Comparison of ENCODE assay signal across 22 mouse cellular contexts in genomic region chr2:27584546-27584945, GRCm38 (mm10).
DNase-seq lines count a peak whose midpoint lies in the region; ATAC-seq and TF ChIP-seq lines count a peak whose summit lies in the region.
"Had no signal": no experiment of that assay in that cellular context is flagged by ENCODE, and none has a peak within 500 bp of the region (broad histone marks: within the 10 kb centered on the region; RNA-seq: fewer than 3 reads in every experiment).

No protein-coding gene starts in this region.

- H3K36me3 ChIP-seq in intestine, postnatal 0 days (ENCODE audit: control insufficient read depth, insufficient read depth): no peaks in the 10 kb centered on the region
- no peaks in the 10 kb centered on the region for H3K36me3 ChIP-seq in intestine, embryonic 16.5 days (ENCODE audit: control insufficient read depth, insufficient read depth, low read length)
- H3K36me3 ChIP-seq in liver, embryonic 14.5 days (replicated peaks; ENCODE audit: control insufficient read depth, insufficient read depth, low read depth): no peaks in the 10 kb centered on the region
- no peaks in the 10 kb centered on the region for H3K36me3 ChIP-seq in liver, embryonic 12.5 days
- H3K36me3 ChIP-seq in E14TG2a.4 (ENCODE audit: insufficient read depth, low read length): no peaks in the 10 kb centered on the region
- H3K36me3 ChIP-seq: embryonic facial prominence, embryonic 10.5 days; heart, embryonic 13.5 days; hindbrain, embryonic 15.5 days had no signal

- WGBS in intestine, postnatal 0 days: 93% methylated on average over 13 of the region's 13 CpGs
- 92% methylated on average over 13 of the region's 13 CpGs for WGBS in intestine, embryonic 16.5 days
- 85% methylated on average over 13 of the region's 13 CpGs for WGBS in liver, embryonic 14.5 days (ENCODE audit: insufficient replicate concordance)
- WGBS in liver, embryonic 12.5 days (ENCODE audit: insufficient replicate concordance): 89% methylated on average over 13 of the region's 13 CpGs

- H3K9me3 ChIP-seq in intestine, postnatal 0 days (ENCODE audit: control insufficient read depth): no peaks in the 10 kb centered on the region
- no peaks in the 10 kb centered on the region for H3K9me3 ChIP-seq in intestine, embryonic 16.5 days (ENCODE audit: control insufficient read depth, low read length)
- H3K9me3 ChIP-seq in liver, embryonic 14.5 days (ENCODE audit: control insufficient read depth, low read length): no peaks in the 10 kb centered on the region
- H3K9me3 ChIP-seq in liver, embryonic 12.5 days (replicated peaks): no peaks in the 10 kb centered on the region; the same call in 1 of the 2 replicates
- peaks cover 36% of the 10 kb centered on the region for H3K9me3 ChIP-seq in E14TG2a.4 (ENCODE audit: low read length)
- H3K9me3 ChIP-seq: embryonic facial prominence, embryonic 10.5 days; heart, embryonic 13.5 days; hindbrain, embryonic 15.5 days had no signal

- H3K27ac ChIP-seq in intestine, postnatal 0 days (ENCODE audit: low read depth, low read length): no peak overlapping the region
- no peak overlapping the region for H3K27ac ChIP-seq in intestine, embryonic 16.5 days (ENCODE audit: low read length)
- no peak overlapping the region for H3K27ac ChIP-seq in liver, embryonic 14.5 days
- no peak overlapping the region for H3K27ac ChIP-seq in liver, embryonic 12.5 days
- H3K27ac ChIP-seq: embryonic facial prominence, embryonic 10.5 days; gastrocnemius, adult 2 months; heart, embryonic 13.5 days; hindbrain, embryonic 15.5 days had no signal

- no peak for TF ChIP-seq POLR2A in brain, embryonic 14.5 days (IDR thresholded peaks at IDR 0.05; ENCODE audit: borderline replicate concordance, extremely low read depth, insufficient read depth, insufficient read length, poor library complexity, severe bottlenecking)

- TF ChIP-seq CTCF in intestine, postnatal 0 days (IDR thresholded peaks at IDR 0.05; ENCODE audit: low read depth): peak; percentile 30
- peak; percentile 22; the same call in 1 of the 2 replicates for TF ChIP-seq CTCF in liver, embryonic 14.5 days (IDR thresholded peaks at IDR 0.05; ENCODE audit: low read depth)
- TF ChIP-seq CTCF in E14TG2a.4 (conservative IDR thresholded peaks at IDR 0.05; ENCODE audit: low read length): 0 out of 2 replicates have a peak, but pooled peaks have one; percentile 12
- peak; percentile 3; the same call in 1 of the 2 replicates for TF ChIP-seq CTCF in brain, embryonic 14.5 days (IDR thresholded peaks at IDR 0.05; ENCODE audit: borderline replicate concordance, extremely low read depth, insufficient read depth, insufficient read length)

- no peak for ATAC-seq in intestine, postnatal 0 days
- no peak for ATAC-seq in intestine, embryonic 16.5 days
- no peak for ATAC-seq in liver, embryonic 14.5 days (ENCODE audit: insufficient read depth)
- ATAC-seq in liver, embryonic 12.5 days: no peak
- no peak for ATAC-seq in inflammation-experienced regulatory T-cells, adult 6 months
- ATAC-seq: CD4-positive, CD25-positive, alpha-beta regulatory T cell, adult 4 months; forebrain, embryonic 14.5 days; Patski had no signal

- DNase-seq in liver, embryonic 14.5 days (ENCODE audit: low read depth in 3 of 3, low spot score in 3 of 3): no peak
- no peak for DNase-seq in brain, embryonic 14.5 days (ENCODE audit: low read depth)
- DNase-seq: adrenal gland, postnatal 10 days; B cell, adult 2 months; cerebellum, adult 11-12 months; cerebellum, adult 9-10 months; cerebellum, postnatal 36 days; gastrocnemius, adult 2 months; gastrocnemius, postnatal 25 days; heart, adult 11 months; heart, postnatal 36 days had no signal

- no peaks in the 10 kb centered on the region for H3K27me3 ChIP-seq in intestine, postnatal 0 days (replicated peaks; ENCODE audit: control insufficient read depth, insufficient read depth, low read length)
- H3K27me3 ChIP-seq in intestine, embryonic 16.5 days (replicated peaks; ENCODE audit: control insufficient read depth, insufficient read depth, low read length): no peaks in the 10 kb centered on the region
- no peaks in the 10 kb centered on the region for H3K27me3 ChIP-seq in liver, embryonic 14.5 days (ENCODE audit: control insufficient read depth, insufficient read depth, low read length)
- peaks cover 11% of the 10 kb centered on the region for H3K27me3 ChIP-seq in liver, embryonic 12.5 days (replicated peaks)
- H3K27me3 ChIP-seq in E14TG2a.4 (ENCODE audit: insufficient read depth, low read length): peaks cover 2% of the 10 kb centered on the region; the same call in 1 of the 2 replicates
- H3K27me3 ChIP-seq: hindbrain, embryonic 15.5 days; Patski had no signal

- H3K4me3 ChIP-seq in intestine, postnatal 0 days (ENCODE audit: low read depth, low read length): no peak overlapping the region
- no peak overlapping the region for H3K4me3 ChIP-seq in intestine, embryonic 16.5 days (ENCODE audit: low read length)
- no peak overlapping the region for H3K4me3 ChIP-seq in liver, embryonic 14.5 days (ENCODE audit: insufficient read depth in 1 of 2, low read depth in 2 of 2, low read length in 2 of 2)
- no peak overlapping the region for H3K4me3 ChIP-seq in liver, embryonic 12.5 days
- no peak overlapping the region for H3K4me3 ChIP-seq in E14TG2a.4 (replicated peaks; ENCODE audit: low read length)
- H3K4me3 ChIP-seq: embryonic facial prominence, embryonic 10.5 days; gastrocnemius, adult 2 months; heart, embryonic 13.5 days; hindbrain, embryonic 15.5 days had no signal

- H3K4me1 ChIP-seq in intestine, postnatal 0 days (replicated peaks; ENCODE audit: control insufficient read depth, insufficient read depth, low read length): no peaks in the 10 kb centered on the region
- no peaks in the 10 kb centered on the region for H3K4me1 ChIP-seq in intestine, embryonic 16.5 days (ENCODE audit: control insufficient read depth, insufficient read depth, low read length)
- no peaks in the 10 kb centered on the region for H3K4me1 ChIP-seq in liver, embryonic 14.5 days (replicated peaks; ENCODE audit: control insufficient read depth in 2 of 2, insufficient read depth in 2 of 2, low read length in 1 of 2)
- no peaks in the 10 kb centered on the region for H3K4me1 ChIP-seq in liver, embryonic 12.5 days
- H3K4me1 ChIP-seq in E14TG2a.4 (replicated peaks; ENCODE audit: low read depth, low read length): peaks cover 8% of the 10 kb centered on the region
- H3K4me1 ChIP-seq: heart, embryonic 13.5 days had no signal

- no peak for TF ChIP-seq EP300 in liver, embryonic 14.5 days (IDR thresholded peaks at IDR 0.05; ENCODE audit: low read depth)

- H3K9ac ChIP-seq in intestine, postnatal 0 days (ENCODE audit: low read depth, low read length): no peak overlapping the region
- no peak overlapping the region for H3K9ac ChIP-seq in intestine, embryonic 16.5 days (ENCODE audit: low read depth, low read length)
- no peak overlapping the region for H3K9ac ChIP-seq in liver, embryonic 14.5 days (replicated peaks)
- no peak overlapping the region for H3K9ac ChIP-seq in liver, embryonic 12.5 days
- H3K9ac ChIP-seq: heart, embryonic 13.5 days; hindbrain, embryonic 15.5 days had no signal

- no peak overlapping the region for H3K4me2 ChIP-seq in intestine, postnatal 0 days (replicated peaks; ENCODE audit: low read depth)
- H3K4me2 ChIP-seq in intestine, embryonic 16.5 days (ENCODE audit: low read depth, low read length): no peak overlapping the region
- no peak overlapping the region for H3K4me2 ChIP-seq in liver, embryonic 14.5 days (ENCODE audit: low read depth)
- no peak overlapping the region for H3K4me2 ChIP-seq in liver, embryonic 12.5 days
- H3K4me2 ChIP-seq: heart, embryonic 13.5 days; hindbrain, embryonic 15.5 days had no signal
